Mouse (Mus musculus): Measurements from ENCODE around the gene Lipt2.

The Lipt2 gene

DNA sequence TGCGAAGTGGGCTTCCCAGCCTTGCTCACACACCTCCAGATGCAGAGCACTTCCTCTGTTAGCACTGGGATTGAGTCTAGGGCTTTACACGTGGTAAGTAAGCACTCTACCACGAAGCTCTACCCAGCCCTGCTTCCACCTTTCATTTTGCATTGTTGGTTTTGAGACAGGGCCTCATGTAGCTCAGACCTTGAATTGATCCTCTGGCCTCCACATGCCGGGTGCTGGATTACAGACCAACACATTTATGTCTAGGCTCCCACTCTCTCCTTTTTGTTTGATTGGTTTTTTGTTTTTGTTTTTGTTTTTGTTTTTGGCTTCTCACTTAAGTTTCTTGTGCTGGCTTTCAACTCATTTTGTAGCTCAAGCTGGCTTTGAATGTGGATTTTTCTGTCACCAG is 11.7 kb downstream of the Lipt2 start:
- DNase-seq (ENCODE audit: low read depth), result no peak

- peak; percentile 74 for DNase-seq (ENCODE audit: low read depth)
These were observed 17.2 kb downstream of the Lipt2 start, which contains the start of gene Kcne3 for GRCm38 (mm10) chr7:100176269-100176668. Gene Kcne3, plus strand, starts transcription at chr7:100176502.

DNA sequence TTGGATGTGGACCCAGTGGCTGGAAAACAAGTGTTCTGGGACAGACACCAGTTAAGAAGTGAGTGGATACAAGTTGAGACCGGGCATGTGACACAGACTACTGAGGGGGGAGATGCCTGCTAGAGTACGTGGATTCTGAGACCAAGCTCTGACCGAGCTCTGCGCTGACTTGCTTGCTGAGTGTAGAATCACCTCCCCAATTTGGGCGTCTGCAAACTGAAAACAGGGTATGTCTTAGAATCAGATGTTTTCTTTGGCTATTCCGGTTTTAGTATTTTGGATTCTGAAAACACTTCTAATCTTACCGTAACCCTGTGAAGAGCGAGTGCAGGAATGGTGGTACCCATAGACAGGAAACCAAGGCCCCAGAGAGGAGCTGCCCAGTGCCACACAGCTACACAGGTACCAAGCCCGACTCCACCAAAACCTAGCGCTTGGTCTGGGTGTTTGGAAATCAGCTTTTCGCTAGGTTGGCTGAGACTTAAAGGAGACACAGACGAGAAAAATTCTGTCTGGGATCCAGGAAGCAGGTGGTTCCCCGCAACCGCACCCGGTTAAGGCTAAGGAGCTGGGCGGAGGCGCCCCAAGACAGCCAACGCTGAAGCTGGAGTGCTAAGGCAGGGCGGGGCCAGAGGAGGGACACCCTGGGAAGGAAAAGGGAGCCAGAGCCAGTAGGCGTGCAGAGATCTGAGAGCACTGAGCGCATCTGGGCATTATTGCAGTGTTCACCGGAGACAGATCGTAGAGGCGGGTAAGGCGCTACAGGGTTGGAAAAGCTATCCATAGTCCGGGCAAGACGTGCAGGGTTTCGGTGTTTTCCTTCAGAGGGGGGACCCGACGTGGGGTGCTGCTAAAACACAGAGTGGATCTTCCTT is 19.2 kb downstream of the Lipt2 start:
- DNase-seq (ENCODE audit: low read depth), result peak; percentile 58

DNA sequence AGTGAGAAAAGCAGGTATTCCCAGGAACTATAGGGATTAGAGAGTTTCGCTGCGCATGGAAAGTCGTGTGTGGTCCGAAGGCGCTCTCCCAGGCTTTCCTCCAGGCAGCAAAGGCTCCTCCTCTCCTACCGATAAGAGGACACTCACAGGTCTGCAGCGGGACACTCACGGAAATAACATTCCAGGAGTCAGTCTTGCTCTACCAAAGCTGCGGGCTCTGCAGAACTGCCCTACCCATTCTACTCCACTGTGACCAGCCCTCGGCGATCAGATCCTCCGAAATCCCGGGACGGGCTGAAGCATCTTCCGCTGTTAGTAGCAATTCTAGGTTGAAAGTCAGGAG is 19.8 kb downstream of the Lipt2 start:
- no peak for DNase-seq (ENCODE audit: low read depth)

GRCm38 (mm10) chr7:100179394-100179793 is 20.3 kb downstream of the Lipt2 start:
- no peak for DNase-seq (ENCODE audit: low read depth)

DNA sequence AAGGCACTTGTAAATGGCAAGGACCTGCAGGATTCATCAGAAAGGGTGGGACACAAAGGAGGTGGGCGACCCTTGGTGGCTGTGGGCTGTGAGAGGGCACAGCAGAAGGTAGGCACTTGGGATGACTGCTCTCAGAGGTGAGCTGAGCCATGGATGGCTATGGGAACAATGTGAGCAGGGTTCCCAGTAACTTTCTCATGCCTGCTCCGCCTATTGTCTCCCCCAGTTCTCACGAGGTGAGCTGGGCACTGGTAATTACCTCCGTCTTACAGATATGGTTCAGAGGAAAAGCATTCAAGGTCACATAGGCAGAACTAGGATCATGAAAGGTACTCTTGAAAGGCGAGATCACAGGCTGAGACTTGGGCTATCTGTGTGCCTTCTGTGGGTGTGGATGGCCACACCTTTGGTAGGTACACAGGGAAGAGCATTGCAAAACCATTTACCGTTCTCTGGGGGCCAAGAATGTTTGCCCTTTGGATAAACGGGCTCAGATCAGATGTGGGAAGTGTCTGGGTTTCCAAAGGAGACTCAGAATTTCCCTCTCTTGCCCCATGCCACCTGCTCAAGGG is 20.8 kb downstream of the Lipt2 start:
- DNase-seq (ENCODE audit: low read depth), result no peak

GRCm38 (mm10) chr7:100181176-100181575 is 22.1 kb downstream of the Lipt2 start:
- DNase-seq (ENCODE audit: low read depth), result no peak

- DNase-seq (ENCODE audit: low read depth), result peak; percentile 51
These were observed 22.5 kb downstream of the Lipt2 start for GRCm38 (mm10) chr7:100181614-100182013.

GRCm38 (mm10) chr7:100182388-100182787 is 23.3 kb downstream of the Lipt2 start:
- DNase-seq (ENCODE audit: low read depth), result peak; percentile 87

GRCm38 (mm10) chr7:100187601-100188000 is 28.5 kb downstream of the Lipt2 start:
- peak; percentile 72 for DNase-seq (ENCODE audit: low read depth)

- DNase-seq (ENCODE audit: low read depth), result no peak
These were observed 31.1 kb downstream of the Lipt2 start for GRCm38 (mm10) chr7:100190167-100190566.

DNA sequence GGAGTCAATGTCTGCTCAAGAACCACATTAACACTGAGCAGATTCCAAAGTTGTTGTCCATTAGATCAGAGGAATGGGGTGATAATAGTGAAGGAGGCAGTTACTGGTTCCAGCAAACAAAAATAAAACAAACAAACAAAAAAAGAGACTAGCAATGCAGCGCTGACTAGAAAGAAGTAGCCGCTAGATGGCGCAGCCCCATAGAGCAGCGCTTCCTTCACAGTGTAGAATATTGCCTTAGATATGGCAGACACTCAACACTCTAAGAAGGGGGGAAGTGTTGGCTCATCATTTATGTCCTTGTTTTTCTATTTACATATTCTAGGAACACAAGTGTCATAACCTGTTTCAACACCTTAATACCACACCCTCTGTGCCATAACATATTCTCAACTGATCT is 31.7 kb downstream of the Lipt2 start:
- peak; percentile 77 for DNase-seq (ENCODE audit: low read depth)

- no peak for DNase-seq (ENCODE audit: low read depth)
These were observed 42.1 kb downstream of the Lipt2 start for GRCm38 (mm10) chr7:100201191-100201590.

- DNase-seq (ENCODE audit: low read depth), result no peak
These were observed 44.5 kb downstream of the Lipt2 start for GRCm38 (mm10) chr7:100203616-100204015.

GRCm38 (mm10) chr7:100204871-100205270 is 45.8 kb downstream of the Lipt2 start:
- no peak for DNase-seq (ENCODE audit: low read depth)

GRCm38 (mm10) chr7:100206144-100206543 is 47.1 kb downstream of the Lipt2 start:
- DNase-seq (ENCODE audit: low read depth), result no peak

- peak; percentile 43 for DNase-seq (ENCODE audit: low read depth)
These were observed 48.8 kb downstream of the Lipt2 start for GRCm38 (mm10) chr7:100207886-100208285.

Measured in 416B (cell line).